Mouse (Mus musculus): Measurements from ENCODE around the gene Adat3.
"Not testable (repeated sequence)": the region's sequence is repeated elsewhere in the genome, so short reads cannot be mapped to it uniquely, and the experiment has no call there.

Adat3 gene

DNA sequence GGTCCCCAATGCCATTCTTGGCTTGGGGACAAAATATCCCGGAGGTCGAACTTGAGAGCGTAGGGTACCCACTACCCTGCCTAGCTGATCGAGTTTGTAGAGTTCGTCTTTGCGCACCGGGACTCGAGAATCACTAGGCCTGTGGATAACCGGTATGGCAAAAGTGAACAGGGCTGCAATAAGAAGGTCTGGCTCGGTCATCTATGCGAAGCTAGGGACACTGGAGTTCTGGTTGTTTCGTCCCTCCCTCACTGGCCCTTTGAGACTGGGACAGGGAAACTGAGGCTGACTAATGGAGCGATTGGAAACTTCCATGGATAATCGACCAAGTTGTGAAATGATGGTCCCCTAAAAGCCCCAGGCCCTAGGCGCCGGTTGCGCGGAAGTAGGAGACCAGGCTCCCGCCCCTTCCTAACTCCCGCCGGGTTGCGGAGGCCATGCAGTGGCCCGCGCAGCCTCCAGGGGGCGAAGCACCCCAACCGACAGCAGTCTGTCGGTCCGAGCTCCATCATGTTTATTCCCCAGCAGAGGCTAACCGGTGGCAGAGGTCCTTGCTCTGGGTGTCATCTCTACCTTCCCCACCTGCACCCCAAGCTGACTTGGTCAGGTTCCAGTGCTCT is 24.4 kb upstream of the Adat3 start:
- peak; percentile 62 to 86 for DNase-seq (ENCODE audit: low spot score in 2 of 2)

DNA sequence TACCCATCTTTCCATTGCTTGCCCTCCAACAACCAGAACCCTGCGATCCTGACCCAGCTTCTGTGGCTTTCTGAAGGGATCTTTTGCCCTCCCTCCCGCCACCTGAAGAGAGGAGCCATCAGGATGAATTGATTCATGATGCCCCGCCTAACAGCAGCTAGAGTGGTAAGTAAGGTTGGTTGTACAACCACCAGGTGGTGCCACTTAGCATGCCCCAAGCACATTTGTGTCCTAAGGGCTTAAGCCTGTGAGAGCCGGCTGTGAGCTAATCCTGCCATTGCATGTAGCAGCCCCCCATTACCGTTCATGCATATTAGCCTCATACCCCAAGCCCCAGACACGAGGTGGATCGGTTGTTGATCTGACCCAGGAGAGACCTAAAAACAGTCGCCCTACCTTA is 23.8 kb upstream of the Adat3 start:
- DNase-seq (ENCODE audit: low spot score in 2 of 2), result no peak

DNA sequence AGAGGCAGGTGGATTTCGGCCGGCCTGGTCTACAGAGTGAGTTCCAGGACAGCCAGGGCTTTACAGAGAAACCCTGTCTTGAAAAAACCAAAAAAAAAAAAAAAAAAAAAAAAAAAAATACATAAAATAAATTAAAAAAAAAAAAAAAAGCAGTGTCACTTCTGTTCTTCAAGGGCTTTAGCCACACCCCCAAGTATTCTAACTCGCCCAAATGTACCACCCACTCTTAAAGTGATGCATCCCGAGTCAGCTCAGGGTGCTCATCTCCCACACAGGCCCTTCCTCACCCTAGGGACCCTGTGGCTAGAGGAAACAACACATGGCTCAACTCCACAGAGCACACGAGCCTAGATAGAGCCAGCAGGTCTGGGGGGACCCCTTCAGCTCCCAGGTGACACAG is 19.6 kb upstream of the Adat3 start:
- no peak for DNase-seq (ENCODE audit: low spot score in 2 of 2)

DNA sequence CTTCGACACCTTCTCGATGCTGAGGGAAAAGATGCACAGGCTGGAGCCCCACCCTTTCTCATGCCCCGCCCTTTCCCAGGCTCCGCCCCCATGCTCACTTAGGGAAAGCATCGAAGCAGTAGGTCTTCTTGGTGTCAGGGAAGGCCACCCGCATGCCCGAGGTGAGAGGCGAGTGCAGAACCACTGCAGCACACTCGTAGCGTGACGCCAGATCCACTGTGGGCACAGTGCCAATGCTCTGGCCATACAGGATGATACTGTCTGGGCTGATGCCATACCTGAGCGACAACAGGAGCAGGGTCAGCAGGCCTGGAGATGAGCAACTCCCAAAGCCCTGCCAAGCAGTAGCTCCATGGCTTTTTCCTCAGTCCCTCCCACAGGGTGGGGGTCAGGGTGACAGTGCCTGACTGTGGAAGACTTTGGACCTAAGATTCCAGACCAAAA is 18.6 kb upstream of the Adat3 start:
- no peak for DNase-seq (ENCODE audit: low spot score in 2 of 2)

DNA sequence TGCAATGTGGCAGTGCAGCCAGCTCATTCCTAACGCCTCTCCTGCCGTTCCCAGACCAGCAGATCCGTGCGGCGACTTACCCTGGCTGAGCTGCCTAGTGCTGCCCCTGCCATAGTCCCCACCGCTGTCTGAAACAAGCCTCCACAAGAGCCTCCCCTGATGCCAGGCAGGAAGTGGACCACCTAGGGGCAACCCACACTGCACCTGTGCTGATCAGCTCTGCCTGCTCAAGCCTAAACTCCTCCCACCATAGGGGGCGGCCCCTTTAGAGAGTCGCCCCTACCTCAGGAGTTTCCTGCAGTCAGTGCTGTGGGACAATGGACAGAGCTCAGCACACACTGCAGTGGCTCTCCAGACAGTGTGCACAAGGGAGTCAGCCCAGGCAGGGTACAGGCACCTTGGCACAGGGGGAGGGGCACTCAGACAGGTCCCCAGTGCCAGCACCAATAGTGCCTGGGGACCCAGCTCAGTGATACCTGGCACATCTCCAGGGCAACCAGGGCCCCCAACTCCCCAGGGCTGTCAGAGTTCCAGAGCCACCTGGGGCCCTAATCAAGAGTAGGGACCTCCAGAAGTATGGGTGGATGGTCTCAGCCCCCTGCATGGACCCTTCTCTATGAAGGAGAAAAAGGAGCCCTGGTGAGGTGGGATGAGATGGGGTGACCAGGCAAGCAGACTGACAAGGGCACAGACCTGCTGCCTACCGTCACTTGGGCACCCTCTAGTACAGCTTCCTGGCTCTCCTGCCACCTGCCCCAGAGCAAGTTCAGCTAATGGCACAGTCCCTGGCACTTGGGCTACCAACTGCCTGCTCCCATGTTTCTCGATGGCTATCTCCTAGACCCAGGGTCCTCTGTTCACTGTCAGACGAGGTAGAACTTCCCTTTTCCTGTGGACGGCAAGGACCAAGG is 17.8 kb upstream of the Adat3 start:
- DNase-seq (ENCODE audit: low spot score in 2 of 2), result no peak

DNA sequence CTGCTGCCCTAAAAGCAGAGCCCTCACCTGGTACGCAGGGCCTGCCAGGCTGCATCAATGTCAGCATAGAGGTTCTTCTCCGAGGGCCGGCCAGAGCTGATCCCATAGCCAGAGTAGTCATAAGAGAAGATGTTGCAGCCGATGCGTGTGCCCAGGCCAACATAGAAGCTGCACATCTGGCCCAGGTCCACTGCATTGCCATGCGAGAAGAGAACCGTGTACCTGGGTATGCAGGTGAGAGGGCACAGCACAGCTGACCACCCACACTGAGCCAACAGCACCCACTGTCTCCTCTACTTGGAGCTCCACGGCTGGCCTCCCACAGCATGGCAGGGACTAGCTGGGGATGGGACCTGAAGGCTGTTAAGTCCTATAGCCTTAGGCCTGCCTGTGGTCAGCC is 17.1 kb upstream of the Adat3 start:
- DNase-seq (ENCODE audit: low spot score in 2 of 2), result no peak

DNA sequence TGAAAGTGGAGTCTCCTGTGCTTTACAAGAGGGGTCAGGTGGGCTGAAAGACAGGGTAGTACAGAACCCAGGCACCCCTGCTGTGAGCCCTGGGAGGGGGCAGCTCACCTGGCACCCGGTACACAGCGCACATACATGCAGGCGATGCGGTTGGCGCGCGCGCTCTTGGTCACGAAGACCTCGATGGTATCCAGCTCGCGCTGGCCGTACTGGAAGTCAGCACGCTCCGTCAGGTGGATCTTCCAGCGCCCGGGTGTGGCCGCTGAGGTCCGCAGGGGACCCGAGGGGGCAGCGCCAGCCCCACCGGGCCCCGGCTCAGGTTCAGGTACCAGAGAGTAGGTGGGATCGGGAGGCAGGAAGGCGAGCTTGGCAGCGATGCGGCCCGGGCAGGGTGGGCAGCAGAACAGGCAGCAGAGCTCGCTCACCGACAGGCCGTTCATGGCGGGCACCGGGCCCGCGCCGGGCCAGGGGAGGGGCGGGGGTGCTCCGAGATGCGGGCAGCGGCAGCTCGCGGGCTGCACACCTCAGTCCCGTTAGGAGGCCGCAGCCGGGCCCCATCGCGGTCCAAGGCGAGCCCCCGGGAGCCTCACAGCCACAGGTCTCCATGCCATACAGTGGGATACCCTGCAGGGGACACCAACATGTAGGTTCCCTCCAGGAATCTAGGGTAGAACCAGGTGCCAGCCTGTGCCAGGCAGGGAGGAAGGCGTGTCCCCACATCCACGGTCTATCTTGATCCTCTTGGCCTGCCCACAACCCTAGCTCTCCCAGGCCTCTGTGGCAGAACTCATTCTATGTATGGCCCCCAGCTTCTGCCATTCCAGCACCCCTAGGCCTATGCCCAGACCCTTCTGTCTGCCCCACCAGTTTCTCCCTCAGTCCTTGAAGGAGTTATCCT is 16.0 kb upstream of the Adat3 start:
- DNase-seq (ENCODE audit: low spot score in 2 of 2), result no peak

DNA sequence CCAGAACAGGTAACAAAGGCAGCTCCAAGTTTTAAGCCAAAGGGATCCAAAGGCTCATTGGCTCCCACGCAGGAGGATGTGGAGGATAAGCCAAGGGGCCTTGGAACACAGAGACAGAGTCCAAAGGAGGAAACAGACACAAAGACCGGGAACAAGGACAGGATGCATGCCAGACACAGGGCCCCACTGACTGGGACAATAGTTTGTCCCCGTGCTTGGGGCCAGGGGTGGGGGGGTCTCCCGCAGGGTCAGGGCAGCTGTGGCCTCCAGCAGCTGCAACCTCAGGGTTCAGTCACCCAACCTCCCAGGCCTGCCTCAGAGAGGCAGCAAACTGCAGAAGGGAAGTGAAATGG is 15.4 kb upstream of the Adat3 start:
- no peak for DNase-seq (ENCODE audit: low spot score in 2 of 2)

DNA sequence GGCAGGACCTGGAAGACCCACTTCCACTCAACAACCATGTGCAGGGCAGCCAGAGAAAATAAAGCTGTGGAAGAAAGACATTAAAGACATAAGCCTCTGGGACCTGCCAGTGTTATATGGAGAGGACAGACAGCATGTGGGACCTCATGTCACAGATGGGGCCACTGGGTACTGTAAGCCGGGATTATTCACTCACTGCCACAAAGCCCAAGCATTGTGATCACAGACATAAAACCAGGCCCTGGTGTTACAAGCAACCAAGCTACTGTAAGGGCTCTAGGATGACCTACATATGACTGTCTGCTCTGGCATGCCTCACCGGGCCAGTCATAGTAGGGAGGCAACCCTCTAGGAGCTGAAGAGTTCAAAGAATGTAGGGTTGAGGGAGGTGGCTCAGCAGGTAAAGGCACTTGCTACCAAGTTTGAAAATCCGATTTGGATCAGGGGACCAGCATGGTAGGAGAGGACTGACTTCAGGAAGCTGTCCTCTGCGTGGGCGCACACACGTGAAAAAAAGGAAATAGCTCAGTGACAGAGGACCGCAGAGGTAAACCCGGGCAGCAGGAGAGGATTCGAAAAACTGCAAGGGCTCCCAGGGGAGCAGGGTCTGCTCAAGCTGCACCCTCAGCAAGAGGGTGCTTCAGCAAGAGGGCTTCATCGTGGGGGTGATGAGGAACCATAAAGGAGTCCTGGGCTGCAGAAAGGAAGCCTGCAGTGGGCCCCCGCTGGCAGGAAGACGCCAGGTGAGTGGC is 13.4 kb upstream of the Adat3 start:
- no peak for DNase-seq (ENCODE audit: low spot score in 2 of 2)

DNA sequence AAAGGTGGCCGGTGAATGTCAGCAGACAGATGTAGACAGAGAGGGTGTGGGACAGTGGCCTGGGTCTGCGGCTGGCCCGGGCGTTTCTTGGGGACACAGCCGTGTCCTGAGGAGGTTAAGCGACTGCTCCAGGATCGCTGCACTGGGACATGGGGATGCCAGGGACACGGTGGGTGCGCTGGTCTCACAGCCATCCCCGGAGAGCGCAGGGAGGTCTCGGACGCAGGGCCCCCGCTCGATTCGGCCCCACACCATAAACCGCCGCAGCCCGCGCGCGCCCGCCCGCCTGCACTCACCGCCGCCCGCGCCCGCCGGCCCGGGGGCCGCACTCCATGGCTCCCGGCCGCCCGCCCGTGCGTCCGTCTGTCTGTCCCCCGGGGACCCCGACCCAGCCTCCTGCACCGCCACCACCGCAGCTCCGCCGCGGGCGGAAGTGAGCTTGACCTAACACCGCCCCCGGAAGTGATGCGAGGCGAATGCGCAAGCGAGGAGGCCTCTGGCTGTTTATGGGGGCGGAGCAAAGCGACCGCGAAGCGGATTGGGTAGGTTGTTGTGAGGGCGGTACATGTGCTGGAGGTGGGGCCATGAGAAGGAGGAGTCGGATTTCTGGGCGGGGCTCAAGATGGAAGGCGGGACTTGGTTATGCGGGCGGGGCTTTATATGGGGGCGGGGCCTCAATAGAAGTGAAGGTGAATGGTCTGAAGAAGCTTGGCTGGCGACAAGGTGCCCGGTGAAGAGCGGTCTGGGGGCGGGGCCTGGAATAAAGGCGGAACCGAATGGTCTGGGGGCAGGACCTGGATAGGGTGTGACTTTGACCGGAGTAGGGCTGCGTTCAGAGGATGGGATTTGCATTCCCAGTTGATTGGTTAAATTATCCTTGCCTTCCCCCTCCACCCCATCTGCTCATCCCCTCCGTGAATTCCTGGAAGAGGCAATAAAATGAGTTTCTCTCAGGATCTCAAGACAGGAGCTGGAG is 12.5 kb upstream of the Adat3 start, which contains the start of gene Abhd17a:
Gene Abhd17a, minus strand, starts transcription at position 463 of the 976 bp plus-strand sequence.
- DNase-seq (ENCODE audit: low spot score in 2 of 2), result peak; percentile 90 to 94

DNA sequence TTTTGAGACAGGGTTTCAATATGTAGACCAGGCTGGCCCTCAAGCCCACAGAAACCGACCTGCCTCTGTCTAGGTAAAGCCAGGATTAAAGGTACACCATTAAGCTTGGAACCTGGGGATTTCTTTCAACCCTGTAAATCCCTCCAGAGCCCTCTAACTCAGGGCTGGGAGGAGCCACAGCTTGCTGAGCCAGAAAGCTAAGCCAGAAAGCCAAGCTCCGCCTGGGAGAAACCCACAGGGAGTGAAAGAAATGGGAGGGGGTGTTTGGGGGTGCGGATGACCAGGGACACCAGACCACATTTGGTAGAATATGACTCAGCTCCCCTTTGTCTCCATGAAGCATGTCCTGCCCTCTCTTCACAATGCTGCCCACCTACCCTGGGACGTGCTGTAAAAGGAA is 6.4 kb upstream of the Adat3 start:
- no peak for DNase-seq (ENCODE audit: low spot score in 2 of 2)

DNA sequence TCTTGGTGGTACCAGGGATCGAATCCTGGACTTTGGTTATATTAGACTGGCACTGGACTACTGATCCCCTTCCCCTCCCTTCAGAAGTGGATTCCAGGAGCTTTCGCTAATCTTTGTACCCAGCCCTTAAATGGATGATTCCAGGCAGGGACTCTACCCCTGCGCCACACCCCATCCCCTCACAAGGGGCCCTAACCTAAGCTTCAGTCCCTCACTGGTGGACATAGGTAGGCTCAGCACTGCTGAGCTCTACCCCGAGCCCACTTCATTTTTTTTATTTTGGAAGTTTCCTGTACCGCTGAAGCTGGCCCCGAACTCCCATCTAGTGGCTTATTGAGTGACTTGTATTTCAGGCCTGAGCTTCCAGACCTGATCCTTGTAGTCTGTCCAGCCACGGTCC is 684 bp downstream of the Adat3 start:
- no peak for DNase-seq (ENCODE audit: low spot score in 2 of 2)

DNA sequence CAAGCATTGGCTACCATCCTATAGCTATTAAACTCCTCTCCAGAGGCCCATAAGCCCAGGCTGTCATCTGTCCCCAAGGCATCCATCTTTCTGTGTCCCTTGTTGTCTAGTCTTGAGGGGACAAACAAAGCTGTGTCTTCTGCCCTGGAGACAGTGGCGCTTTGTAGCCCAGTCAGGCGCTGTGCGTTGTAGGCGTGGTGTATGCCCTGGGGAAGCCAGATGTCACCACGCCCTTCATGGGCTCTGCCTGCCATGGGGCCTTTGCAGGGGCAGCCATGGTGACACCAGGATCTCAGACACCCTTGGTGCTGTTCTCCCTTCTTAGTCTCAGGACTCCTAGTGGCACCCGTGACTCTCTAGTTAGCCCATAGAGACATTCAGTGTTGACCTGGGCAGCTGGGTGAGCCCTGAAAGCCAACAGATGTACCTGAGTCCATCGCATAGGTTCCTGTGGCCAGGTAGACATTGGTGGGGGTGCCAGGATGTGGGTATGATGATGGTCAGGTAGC is 1.4 kb downstream of the Adat3 start:
- DNase-seq (ENCODE audit: low spot score in 2 of 2), result no peak

DNA sequence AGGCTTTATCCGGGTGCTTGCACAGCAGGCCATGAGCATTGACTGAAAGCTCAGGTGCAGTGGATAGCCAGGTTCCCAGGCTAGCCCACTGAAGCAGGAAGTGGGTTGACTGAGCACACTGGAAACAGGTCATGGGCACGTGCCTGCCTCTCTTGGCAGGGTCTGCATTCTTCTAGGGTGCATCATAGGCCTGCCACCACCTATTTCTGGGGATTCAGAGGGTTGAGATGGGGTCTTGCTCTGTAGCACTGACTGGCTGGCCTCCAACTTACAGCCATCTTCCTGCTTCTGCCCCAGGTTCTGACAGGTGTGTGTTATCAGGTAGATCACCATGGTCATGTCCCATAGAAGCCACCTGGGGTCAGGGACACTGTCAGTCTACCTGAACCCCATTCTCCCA is 2.3 kb downstream of the Adat3 start:
- no peak for DNase-seq (ENCODE audit: low spot score in 2 of 2)

DNA sequence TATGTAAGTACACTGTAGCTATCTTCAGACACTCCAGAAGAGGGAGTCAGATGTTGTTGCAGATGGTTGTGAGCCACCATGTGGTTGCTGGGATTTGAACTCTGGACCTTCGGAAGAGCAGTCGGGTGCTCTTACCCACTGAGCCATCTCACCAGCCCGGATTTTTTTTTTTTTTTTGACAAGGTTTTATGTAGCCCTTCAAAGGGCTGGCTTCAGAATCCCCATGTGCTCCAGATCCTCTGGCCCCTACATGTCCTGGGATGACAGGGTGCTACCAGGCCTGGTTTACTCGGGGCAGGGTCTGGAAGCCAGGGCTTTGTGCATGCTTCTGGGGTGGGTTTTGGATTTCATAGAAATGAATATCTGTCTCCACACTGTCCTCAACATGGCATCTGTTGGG is 3.0 kb downstream of the Adat3 start, which contains the start of gene Gm49322:
Gene Gm49322, plus strand, starts transcription at position 301 of the 400 bp plus-strand sequence.
- DNase-seq (ENCODE audit: low spot score in 2 of 2), result not testable (repeated sequence)

DNA sequence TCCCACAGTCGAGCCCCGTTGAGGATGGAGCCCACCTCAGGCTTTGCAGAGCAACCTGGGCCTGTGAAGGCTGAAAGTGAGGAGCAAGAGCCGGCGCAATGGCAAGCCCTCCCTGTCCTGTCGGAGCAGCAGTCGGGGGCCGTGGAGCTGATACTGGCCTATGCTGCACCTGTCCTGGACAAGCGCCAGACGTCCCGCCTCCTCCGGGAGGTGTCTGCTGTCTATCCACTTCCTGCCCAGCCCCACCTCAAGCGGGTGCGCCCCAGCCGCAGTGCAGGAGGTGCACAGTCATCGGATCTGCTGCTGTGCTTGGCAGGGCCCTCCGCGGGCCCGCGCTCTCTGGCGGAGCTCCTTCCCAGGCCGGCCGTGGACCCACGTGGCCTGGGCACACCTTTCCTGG is 3.6 kb downstream of the Adat3 start:
- no peak for DNase-seq (ENCODE audit: low spot score in 2 of 2)

DNA sequence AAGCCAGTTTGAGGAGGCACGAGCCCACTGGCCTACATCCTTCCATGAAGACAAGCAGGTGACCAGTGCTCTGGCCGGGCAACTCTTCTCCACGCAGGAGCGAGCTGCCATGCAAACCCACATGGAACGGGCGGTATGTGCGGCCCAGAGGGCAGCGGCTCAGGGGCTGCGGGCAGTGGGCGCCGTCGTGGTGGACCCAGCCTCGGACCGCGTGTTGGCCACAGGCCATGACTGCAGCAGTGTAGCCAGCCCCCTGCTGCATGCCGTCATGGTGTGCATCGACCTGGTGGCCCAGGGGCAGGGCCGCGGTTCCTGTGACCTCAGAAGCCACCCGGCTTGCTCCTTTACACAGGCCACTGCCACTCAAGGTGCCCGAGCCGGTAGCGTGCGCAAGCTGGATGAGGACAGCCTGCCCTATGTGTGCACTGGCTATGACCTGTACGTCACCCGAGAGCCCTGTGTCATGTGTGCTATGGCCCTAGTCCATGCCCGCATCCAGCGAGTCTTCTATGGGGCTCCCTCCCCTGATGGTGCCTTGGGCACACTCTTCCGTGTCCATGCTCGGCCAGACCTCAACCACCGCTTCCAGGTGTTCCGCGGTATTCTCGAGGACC is 4.2 kb downstream of the Adat3 start:
- no peak for DNase-seq (ENCODE audit: low spot score in 2 of 2)

DNA sequence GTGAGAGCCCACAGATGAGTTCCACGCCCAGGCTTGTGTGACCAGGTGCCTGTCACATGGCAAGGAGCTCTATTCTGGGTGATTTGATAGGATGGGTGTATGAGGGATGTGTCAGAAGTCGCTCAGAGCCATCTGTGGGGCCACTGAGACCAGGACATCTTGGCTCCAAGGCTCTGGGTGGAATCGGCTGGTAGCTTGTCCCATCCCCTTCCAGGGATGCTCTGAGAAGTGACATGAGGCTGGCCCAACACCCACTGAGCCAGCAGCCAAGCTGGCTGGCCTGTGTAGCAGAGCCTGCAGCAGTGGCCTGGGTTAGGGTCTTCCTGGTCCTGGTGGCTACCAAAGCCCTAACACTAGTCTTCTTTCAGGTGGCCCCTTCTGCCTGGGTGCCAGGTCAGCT is 5.8 kb downstream of the Adat3 start:
- no peak for DNase-seq (ENCODE audit: low spot score in 2 of 2)

DNA sequence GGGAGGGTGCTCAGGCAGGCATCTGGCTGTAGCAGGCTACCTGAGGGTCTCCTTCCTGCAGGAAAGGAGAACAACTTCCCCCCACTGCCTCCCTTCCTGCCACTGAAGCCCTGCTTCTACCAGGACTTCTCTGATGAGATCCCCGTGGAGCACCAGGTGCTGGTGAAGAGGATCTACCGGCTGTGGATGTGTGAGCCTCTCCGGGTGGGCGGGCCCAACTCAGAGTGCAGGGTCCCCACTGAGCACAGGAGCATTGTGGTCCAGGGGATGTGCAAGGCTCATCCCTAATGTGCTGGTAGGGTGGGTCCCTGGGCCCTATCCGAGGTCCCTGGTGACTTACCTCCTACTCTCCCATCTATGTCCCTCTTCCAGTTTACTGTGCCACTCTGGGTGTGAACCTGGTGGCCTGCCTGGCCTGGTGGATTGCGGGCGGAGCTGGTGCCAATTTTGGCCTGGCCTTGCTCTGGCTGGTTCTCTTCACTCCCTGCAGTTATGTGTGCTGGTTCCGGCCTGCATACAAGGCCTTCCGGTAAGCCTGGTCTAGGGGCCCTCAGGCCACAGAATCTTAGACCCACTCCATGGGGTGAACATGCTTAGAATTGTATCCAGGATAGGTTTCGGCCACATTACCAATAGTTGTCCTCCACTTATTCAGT is 6.7 kb downstream of the Adat3 start:
- DNase-seq (ENCODE audit: low spot score in 2 of 2), result no peak

Data from cerebellum, postnatal 4 days (tissue).